Mouse (Mus musculus): ENCODE results near the gene Ccr9.

- TF ChIP-seq EP300 (IDR thresholded peaks at IDR 0.05; ENCODE audit: low read depth), result no peak
- TF ChIP-seq CTCF (IDR thresholded peaks at IDR 0.05; ENCODE audit: low read depth), result no peak
Measured at GRCm38 (mm10) chr9:123651369-123651768, 26.9 kb upstream of the Ccr9 start.
